Mouse (Mus musculus): ENCODE results near the gene Pih1d1. TPM values are rescaled to one million over a fixed set of nuclear protein-coding genes. Genes with fewer than 3 reads are reported as not detected.

The Pih1d1 gene
- total and polyA plus RNA-seq, 2 experiments from 2014 or later: 77.1 to 104 TPM

DNA sequence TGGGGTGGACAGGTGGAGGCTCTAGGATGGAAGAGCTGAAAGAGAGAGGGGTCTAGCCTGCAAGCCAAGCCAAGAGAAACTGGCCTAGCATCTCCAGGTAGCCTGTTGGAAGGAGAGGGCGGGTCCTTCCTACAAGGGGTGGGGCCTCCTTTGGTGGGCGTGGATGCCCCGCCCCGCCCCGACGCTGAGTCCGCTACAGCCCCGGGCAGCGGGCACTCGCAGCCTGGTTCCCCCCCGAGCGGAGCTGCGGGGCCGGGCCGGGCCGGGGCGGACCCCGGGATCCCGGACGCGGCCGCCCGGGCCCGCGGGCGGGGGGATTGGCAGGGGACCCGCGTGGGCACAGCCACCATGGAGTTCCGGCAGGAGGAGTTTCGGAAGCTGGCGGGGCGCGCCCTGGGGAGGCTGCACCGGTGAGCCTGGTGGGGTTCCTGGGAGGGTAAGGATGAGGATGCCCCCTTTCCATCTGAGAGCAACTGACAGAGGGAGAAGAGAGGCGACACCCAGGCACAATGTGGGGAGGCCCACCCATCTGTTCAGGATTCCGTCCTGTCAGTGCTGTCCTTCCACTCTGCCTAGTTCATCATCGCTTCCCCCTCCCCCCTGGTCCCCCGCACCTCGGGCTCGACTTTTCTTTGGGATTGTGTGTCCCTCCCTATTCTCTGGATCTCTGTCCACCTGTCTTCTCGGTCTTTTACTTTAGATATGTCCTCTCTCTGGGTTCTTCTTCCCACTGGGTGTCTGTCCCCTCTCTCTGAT is 9.8 kb downstream of the Pih1d1 start, which contains the start of gene Slc17a7:
Gene Slc17a7, plus strand, starts transcription at position 215 of the 756 bp plus-strand sequence.
- WGBS: 2% methylated on average over 21 of the region's 41 CpGs
- DNase-seq (ENCODE audit: low spot score) (no peak), ATAC-seq (ENCODE audit: low FRiP score) (no peak)
- H3K4me1 ChIP-seq (ENCODE audit: insufficient read depth, low read length): peaks cover 12% of the 10 kb centered on the region; the same call in 1 of the 2 replicates
- H3K4me2 ChIP-seq (ENCODE audit: low read depth, low read length, poor library complexity, severe bottlenecking): peak within 1 kb of the TSS; percentile 60
- H3K9me3 ChIP-seq (ENCODE audit: low read length): no peaks in the 10 kb centered on the region
- peak within 1 kb of the TSS; percentile 33 for H3K4me3 ChIP-seq (ENCODE audit: low read depth, low read length)
- TF ChIP-seq CTCF (IDR thresholded peaks at IDR 0.05): no peak
- peaks cover 13% of the 10 kb centered on the region for H3K36me3 ChIP-seq (ENCODE audit: insufficient read depth, low read length)
- no peak within 1 kb of the TSS for H3K27ac ChIP-seq (ENCODE audit: low read depth, low read length)
- H3K9ac ChIP-seq (replicated peaks; ENCODE audit: low read length, poor library complexity, severe bottlenecking): peak within 1 kb of the TSS; percentile 50
- peaks cover 49% of the 10 kb centered on the region for H3K27me3 ChIP-seq (ENCODE audit: insufficient read depth, low read length)

GRCm38 (mm10) chr7:45164833-45165232 is 10.7 kb downstream of the Pih1d1 start:
- no peaks in the 10 kb centered on the region for H3K9me3 ChIP-seq (ENCODE audit: low read length)
- peaks cover 12% of the 10 kb centered on the region; the same call in 1 of the 2 replicates for H3K4me1 ChIP-seq (ENCODE audit: insufficient read depth, low read length)
- TF ChIP-seq CTCF (IDR thresholded peaks at IDR 0.05): no peak
- H3K4me2 ChIP-seq (ENCODE audit: low read depth, low read length, poor library complexity, severe bottlenecking): no peak overlapping the region
- peaks cover 6% of the 10 kb centered on the region for H3K36me3 ChIP-seq (ENCODE audit: insufficient read depth, low read length)
- H3K27me3 ChIP-seq (ENCODE audit: insufficient read depth, low read length): peaks cover 58% of the 10 kb centered on the region
- no peak for ATAC-seq (ENCODE audit: low FRiP score)
- no peak for DNase-seq (ENCODE audit: low spot score)
- no peak overlapping the region for H3K9ac ChIP-seq (replicated peaks; ENCODE audit: low read length, poor library complexity, severe bottlenecking)
- no peak overlapping the region for H3K27ac ChIP-seq (ENCODE audit: low read depth, low read length)
- WGBS: 71% methylated on average over 5 of the region's 5 CpGs
- H3K4me3 ChIP-seq (ENCODE audit: low read depth, low read length): no peak overlapping the region

- H3K4me1 ChIP-seq (ENCODE audit: insufficient read depth, low read length): peaks cover 12% of the 10 kb centered on the region; the same call in 1 of the 2 replicates
- H3K27me3 ChIP-seq (ENCODE audit: insufficient read depth, low read length): peaks cover 58% of the 10 kb centered on the region
- DNase-seq (ENCODE audit: low spot score) (no peak), ATAC-seq (ENCODE audit: low FRiP score) (no peak)
- H3K4me3 ChIP-seq (ENCODE audit: low read depth, low read length): no peak overlapping the region
- no peaks in the 10 kb centered on the region for H3K36me3 ChIP-seq (ENCODE audit: insufficient read depth, low read length)
- H3K27ac ChIP-seq (ENCODE audit: low read depth, low read length): no peak overlapping the region
- 44% methylated on average over 11 of the region's 11 CpGs for WGBS
- H3K9ac ChIP-seq (replicated peaks; ENCODE audit: low read length, poor library complexity, severe bottlenecking): no peak overlapping the region
- H3K9me3 ChIP-seq (ENCODE audit: low read length): no peaks in the 10 kb centered on the region
- no peak overlapping the region for H3K4me2 ChIP-seq (ENCODE audit: low read depth, low read length, poor library complexity, severe bottlenecking)
- no peak for TF ChIP-seq CTCF (IDR thresholded peaks at IDR 0.05)
Observed at GRCm38 (mm10) chr7:45165701-45166100, 11.6 kb downstream of the Pih1d1 start.

DNA sequence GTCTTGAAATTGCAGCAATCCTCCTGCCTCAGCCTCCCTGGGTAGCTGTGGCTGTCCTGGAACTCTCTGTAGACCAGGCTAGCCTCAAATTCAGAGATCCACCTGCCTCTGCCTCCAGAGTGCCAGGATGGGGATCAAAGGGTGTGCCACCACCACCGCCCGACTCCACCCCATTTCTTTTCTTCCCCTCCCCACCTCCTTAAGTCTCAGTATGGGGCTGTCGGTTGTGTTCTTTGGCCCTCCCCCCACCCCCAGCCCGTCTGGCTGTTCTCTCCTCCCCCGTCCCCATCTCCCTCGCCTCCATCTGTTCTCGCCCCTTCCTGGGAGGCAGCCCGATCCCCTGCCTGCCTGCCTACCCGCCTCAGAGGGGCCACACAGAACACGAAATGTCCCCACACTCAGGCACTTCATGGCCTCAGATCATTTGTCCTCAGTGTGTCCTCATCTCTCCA is 12.9 kb downstream of the Pih1d1 start:
- Histone ChIP-seq H3K36me3 (ENCODE audit: insufficient read depth, low read length) (no peaks in the 10 kb centered on the region), H3K9me3 (ENCODE audit: low read length) (no peaks in the 10 kb centered on the region), H3K4me2 (ENCODE audit: low read depth, low read length, poor library complexity, severe bottlenecking) (no peak overlapping the region), H3K9ac (replicated peaks; ENCODE audit: low read length, poor library complexity, severe bottlenecking) (no peak overlapping the region), H3K4me1 (ENCODE audit: insufficient read depth, low read length) (peaks cover 12% of the 10 kb centered on the region; the same call in 1 of the 2 replicates), H3K27ac (ENCODE audit: low read depth, low read length) (no peak overlapping the region), H3K27me3 (ENCODE audit: insufficient read depth, low read length) (peaks cover 58% of the 10 kb centered on the region), H3K4me3 (ENCODE audit: low read depth, low read length) (no peak overlapping the region)
- DNase-seq (ENCODE audit: low spot score) (no peak), ATAC-seq (ENCODE audit: low FRiP score) (no peak)
- TF ChIP-seq CTCF (IDR thresholded peaks at IDR 0.05): no peak
- 14% methylated on average over 10 of the region's 10 CpGs for WGBS

DNA sequence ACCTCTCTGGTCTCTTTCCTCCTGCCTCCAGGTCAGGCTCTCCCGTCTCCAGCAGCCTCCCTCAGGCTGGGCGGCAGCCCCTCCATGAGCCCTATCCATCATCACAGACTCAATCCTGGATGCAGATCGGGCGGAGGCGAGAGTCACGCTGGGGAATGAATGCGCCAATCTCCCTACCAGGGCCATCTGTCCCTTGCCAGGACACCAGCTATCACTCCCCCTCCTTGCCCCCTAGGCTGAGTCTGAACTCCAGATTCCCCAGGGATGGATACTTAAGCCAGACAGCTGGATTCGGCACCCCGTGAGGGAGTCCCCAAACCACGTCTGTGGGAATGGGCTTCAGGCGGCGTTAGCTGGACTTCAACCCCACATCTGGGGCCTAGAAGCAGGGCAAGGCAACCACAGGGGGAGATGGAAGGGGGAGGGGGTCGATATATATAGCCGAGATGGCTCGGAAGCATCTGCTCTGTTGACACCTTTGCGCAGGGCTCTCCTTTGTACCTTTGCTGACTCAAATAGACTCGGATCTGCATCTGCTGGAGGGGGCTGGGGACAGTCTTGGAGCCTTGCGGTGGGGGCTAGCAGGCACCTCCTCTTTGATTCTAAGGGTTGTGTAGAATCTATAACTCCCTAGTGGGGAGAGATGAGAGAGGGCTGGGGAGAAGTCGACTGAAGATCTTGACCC is 13.8 kb downstream of the Pih1d1 start:
- Histone ChIP-seq H3K27ac (ENCODE audit: low read depth, low read length) (no peak overlapping the region), H3K9ac (replicated peaks; ENCODE audit: low read length, poor library complexity, severe bottlenecking) (no peak overlapping the region), H3K4me2 (ENCODE audit: low read depth, low read length, poor library complexity, severe bottlenecking) (peak overlapping the region; percentile 9; the same call in 1 of the 2 replicates), H3K9me3 (ENCODE audit: low read length) (no peaks in the 10 kb centered on the region), H3K36me3 (ENCODE audit: insufficient read depth, low read length) (no peaks in the 10 kb centered on the region), H3K4me1 (ENCODE audit: insufficient read depth, low read length) (peaks cover 7% of the 10 kb centered on the region; the same call in 1 of the 2 replicates), H3K27me3 (ENCODE audit: insufficient read depth, low read length) (peaks cover 58% of the 10 kb centered on the region), H3K4me3 (ENCODE audit: low read depth, low read length) (0 out of 2 replicates have a peak overlapping the region, but pooled peaks have one; percentile 17)
- no peak for TF ChIP-seq CTCF (IDR thresholded peaks at IDR 0.05)
- 4% methylated on average over 19 of the region's 19 CpGs for WGBS
- DNase-seq (ENCODE audit: low spot score) (no peak), ATAC-seq (ENCODE audit: low FRiP score) (no peak)
